Mouse (Mus musculus) mouse trophoblast stem cell (cell line): Measurements from ENCODE around the gene Rpp38.

Experiments
- in situ Hi-C, 2 experiments: fragments of 300-500 bp; cut with MseI, MboI; formaldehyde crosslinking; loops; 2 replicates in 1 of 2; 3 replicates in 1 of 2; pipeline ENCODE4 v1.15.1; 2025

The Rpp38 gene

DNA sequence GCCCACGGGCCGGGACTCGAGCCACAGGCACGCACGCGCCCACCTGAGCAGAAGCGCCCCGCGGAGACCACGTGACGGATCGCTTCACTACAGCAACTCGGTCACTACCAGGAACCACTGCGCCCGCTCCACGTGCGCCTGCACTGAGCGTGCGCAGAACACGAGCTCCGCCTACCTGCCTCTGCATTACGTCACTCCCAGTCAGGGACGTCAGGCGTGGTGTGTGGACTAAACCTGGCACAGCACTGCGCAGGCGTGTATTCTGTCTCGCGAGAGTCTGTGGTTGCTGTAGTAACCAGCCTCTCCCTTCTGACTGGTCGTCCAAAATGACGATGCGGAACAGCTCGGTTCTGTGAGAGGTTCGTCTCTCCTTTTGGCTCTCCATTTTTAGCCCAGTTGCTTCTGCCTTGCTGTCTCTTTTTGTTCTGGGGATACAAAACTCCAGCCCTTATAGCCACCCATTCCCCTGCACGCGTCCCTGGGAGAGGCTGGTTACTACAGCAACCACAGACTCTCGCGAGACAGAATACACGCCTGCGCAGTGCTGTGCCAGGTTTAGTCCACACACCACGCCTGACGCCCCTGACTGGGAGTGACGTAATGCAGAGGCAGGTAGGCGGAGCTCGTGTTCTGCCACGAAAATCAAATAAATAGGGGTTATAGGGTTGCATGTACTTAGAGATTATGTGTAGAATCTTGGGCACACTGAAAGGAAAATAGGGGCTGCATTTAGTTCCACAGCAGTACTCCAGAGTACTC lies at the start of gene Rpp38:
Gene Rpp38 (minus strand): TSS at position 160 of the 759 bp plus-strand sequence.
- in situ Hi-C loops = loop anchor here in 1 of 2 experiments (25.0 kb wide), 1 partner anchor 430 kb away; no protein-coding TSS in a partner anchor

DNA sequence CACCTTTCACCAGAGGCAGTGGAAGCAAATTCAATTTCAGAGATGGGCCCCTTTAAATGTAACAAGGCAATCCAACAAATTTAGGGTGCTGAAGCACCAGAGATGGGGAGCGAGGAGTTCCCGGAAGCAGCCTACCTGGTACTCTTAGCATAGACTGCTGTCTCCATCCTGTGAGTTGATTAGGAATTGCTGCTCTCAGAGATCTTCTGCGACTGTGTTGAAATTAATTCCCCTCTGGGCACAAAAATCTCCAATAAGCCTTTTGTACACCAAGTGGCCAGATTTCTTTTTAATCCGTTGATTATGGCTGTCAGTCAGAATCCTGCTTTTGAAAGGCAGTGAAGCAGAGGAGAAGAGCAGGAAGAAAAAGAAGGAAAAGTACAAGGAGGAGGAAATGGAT lies 32.7 kb upstream of the Rpp38 start:
- in situ Hi-C loops = no loop called here

DNA sequence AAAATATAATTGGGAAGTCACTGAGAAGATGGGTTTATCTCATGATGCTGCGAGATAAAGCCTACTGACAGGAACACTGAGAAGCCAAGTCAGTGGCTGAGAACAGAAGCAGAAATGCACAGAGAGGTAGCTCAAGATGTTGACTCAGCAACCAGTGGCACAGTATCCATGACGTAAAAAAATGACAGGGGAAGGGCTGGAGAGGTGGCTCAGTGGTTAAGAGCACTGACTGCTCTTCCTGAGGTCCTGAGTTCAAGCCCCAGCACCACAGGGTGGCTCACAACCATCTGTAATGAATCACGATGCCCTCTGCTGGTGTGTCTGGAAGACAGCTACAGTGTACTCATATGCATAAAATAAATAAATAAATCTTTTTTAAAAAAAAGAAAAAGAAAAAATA lies 28.6 kb upstream of the Rpp38 start:
- in situ Hi-C loops = no loop called here

DNA sequence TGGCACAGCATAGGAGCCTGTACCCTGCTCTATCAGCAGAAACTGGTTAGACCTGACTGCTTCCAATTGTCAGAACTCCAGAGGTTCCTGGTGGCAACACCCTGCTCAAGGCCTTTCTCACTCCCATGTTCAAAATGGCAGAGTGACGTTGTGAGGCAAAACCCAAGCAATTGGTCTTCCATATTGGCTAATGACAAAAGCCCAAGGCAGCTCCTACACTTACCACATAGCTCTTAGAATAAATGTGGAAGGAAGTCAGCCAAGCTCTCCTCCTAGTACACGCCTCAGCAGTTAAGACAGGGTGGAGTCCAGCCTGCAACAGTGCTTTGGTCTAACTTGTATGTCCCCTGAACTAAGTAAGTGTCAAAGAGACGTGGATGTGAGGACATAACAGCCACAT lies 25.4 kb upstream of the Rpp38 start:
- in situ Hi-C loops = no loop called here

DNA sequence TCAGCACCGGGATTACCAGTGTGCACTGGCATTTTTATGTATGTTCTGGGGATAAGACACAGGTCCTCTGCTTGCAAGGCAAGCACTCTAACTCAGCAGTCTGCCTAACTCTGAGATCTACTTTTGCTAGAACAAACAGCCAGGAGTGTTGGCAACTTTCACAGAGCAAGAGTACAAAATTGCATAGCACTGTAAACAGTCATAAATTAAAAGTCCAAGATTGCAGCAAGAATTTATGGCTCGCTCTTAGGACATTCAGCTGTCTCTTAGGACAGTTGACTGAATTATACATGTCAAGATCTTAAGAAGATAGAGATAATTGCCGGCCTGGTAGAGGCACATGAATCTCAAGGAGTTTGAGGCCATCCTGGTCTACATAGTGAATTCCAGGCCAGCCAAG lies 23.9 kb upstream of the Rpp38 start:
- in situ Hi-C loops = no loop called here

DNA sequence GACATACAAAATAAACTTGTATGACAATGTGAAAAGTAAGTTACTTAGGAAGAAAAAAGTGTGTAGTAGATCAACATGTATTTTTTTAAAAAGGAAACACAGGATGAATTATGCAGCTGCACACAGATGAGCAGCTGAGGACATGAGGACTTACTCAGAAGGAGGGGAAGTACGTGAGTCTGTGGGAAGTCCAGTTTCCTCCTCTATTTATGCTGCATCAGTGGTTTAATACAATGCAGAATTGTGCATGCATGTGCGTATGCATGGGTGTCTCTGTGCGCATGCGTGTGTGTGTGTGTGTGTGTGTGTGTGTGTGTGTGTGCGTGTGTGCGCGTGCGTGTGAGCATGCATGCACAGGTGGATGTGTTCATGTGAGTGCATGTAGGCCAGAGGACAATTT lies 23.4 kb upstream of the Rpp38 start:
- in situ Hi-C loops = no loop called here

DNA sequence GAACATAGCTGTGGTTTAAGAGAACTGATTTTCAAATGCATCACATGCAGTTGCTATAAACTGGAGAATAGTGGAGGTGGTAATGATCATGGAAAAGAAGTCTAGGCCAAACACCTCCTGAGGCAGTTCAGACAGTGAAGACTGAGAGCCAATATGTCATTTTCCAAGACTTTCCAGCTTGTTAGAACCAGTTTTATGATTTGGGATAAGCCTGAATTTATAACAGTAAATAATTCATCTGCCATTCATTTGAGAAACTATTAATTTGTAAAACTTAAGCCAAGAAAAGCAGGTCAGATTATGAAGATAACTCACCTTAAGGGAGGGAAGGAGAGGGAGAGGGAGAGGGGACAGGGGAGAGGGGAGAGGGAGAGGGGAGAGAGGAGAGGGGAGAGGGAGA lies 20.7 kb upstream of the Rpp38 start:
- in situ Hi-C loops = no loop called here

DNA sequence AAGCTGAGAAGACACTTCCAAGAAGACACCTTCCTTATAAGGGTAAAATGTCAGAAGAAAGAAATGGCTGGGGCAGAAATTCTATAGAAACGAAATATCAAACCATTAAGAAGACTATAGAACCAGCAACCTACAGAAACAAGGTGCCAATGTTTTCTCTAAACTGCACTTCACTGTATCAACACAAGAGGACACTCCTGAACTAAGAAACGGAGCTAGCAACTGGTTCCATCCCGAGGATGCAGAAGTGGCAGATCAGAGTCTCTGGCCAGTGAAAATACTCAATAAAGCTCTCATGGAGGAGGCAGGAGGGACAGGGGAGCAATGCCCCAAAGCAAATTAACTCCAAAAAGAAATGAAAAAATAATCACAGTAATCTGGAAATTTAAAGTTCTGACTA lies 16.5 kb upstream of the Rpp38 start:
- in situ Hi-C loops = loop anchor here (5.0 to 25.0 kb wide), 2 partner anchors 63 to 413 kb away; no protein-coding TSS in a partner anchor

DNA sequence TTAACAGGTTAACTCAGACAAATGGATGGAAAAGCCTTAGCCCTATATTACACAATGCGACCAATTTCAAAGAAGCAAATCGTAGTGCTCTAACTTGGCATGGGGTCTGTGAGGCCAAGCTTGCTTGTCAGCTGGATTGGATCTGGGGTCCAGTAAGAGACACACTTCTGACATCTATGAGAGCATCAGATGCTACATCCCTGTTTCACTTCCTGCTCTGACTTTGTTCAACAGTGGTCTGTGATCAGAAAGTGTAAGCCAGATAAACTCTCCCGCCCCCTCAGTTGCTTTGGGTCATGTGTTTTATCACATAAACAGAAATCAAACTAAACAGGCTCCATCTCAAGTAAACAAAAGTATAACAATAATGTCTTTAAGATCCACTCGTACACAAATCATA lies 16.0 kb upstream of the Rpp38 start:
- in situ Hi-C loops = loop anchor here (5.0 to 25.0 kb wide), 2 partner anchors 64 to 414 kb away; no protein-coding TSS in a partner anchor

DNA sequence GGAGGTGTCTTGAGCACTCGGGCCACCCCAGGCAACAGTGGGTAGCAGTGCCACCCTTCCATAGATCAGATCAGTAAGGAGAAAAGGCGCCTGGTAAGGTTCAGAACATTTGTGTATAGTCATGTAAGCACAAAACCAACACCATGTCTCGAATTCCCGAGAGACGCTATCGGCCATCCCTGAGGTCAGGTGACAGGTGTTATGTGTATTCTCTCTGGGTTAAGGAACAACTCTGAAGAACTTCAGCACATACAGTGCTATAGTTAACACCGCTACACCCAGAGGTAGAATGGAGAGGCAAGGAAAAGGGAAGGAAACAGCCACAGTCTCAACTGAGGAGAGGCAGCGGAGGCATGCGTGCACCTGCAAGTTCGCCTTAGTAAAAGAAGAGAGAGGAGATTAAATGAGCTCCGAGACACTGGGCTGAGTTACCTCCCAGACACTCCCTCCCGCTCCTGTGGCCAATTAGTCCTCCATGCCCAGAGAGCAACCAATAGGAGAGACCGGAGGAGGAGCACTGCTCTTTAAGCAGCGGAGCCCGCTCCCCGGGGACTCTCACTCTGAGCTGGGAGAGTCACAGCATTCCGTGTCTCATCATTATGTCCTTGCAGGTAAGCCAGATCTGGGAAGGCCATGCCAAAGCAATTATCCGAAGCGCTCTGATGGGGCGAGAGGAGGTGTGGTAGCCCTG lies 3.3 kb upstream of the Rpp38 start, which contains the start of gene Acbd7:
Gene Acbd7 (plus strand): TSS at position 558 of the 691 bp plus-strand sequence.
- in situ Hi-C loops = loop anchor here in 1 of 2 experiments (25.0 kb wide), 1 partner anchor 427 kb away; no protein-coding TSS in a partner anchor

DNA sequence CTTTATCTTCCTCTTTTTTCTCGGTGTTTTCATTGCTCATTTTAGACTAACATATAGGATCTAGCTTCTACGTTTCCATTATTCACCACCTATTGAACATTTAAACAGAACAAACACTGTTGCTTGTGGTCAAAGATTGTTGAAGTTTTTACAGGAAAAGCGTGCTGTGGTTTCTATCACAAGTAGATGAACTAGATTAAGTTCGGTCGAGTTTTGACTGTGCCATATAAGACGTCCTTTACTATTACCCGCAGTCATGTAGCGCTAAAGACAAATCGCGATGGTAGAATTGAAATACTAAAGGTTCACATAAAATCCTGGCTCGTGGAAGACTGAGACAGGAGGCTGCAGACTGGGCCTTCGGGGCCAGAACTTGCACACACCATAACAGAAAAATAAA lies 1.3 kb upstream of the Rpp38 start:
- in situ Hi-C loops = loop anchor here in 1 of 2 experiments (25.0 kb wide), 1 partner anchor 429 kb away; no protein-coding TSS in a partner anchor

DNA sequence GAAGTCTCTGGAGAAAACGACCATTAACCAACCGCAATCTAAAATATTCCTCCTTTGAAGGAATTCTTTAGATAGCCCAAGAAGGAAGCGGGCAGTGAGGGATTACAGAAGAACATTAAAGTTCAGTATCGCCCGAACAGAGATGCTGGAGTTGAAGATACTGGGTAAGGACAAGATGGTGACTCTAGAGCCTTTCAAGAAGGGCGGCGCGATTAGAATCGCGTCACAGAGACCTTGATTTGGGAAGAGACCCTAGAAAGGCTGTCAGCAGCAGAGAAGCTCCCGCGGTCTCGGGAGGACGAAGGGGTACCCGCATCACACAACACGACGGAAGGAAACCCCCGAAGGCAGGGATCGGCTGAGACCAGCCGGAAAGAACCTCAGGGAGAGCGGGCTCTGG lies 387 bp downstream of the Rpp38 start:
- in situ Hi-C loops = loop anchor here in 1 of 2 experiments (25.0 kb wide), 1 partner anchor 430 kb away; no protein-coding TSS in a partner anchor

DNA sequence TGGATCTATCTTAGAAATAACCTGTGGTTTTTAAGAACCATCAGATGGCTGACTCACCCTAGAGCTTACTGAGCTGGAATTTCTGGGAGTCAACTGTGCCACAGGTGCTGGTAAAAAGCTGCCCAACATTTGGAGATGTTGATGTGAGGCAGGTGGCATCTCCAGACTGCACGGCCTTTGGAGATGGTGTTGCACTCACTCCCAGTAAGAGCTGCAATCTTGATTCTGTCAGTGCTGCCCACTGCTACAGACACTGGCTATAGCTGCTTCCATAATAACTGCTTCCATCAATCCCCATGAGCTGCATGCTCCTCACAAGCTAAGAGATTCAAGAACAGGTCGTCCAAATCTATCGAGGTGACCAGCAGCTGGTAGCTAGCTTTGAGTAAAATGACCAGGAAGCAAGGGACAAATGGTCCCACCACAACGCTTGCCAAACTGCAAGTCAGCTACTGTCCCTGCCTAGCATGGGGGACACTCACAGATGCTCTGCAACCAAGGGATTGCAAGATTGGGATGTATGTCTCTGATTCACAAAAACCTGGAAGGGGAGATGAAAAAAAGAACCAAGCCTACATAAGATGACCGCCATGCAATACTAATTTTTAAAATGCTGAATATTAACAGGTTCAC lies 1.3 kb downstream of the Rpp38 start:
- in situ Hi-C loops = loop anchor here in 1 of 2 experiments (25.0 kb wide), 1 partner anchor 431 kb away; no protein-coding TSS in a partner anchor

DNA sequence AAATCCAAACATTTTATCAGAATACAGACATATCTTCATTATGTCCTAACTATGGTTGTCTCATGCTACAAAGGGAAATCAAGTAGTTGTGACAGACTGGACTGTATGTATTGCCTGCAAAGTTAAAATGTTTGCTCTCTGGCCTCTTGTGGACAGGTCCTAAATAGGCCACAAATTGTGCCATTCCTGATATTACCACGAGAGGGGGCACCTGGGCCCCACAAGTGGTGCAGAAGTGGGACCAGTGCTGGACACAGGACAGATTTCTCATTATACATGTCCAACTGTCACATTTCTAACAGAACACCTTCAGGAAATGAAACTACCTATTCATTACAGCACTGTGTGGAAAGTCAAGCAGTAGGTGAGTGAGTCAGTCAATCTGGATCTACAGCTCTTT lies 5.1 kb downstream of the Rpp38 start:
- in situ Hi-C loops = loop anchor here in 1 of 2 experiments (25.0 kb wide), 1 partner anchor 435 kb away; no protein-coding TSS in a partner anchor

DNA sequence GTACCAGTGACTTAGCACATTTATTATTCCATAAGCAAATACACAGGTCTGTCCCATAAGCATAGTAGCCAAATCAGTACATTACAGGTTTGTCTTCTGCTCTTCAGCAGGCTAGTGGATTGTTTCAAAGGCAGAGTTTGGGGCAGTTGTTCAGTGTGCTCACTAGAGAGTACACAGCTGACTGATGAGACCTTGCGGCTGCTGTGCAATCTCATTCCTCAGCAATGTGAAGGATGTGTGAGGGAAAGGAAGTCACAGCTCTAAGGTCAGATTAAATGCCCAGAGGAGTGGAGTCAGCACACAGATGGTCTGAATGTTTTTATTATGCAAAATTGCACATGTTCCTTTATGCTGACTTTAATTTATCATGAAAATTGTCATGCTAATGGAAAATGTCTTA lies 5.9 kb downstream of the Rpp38 start:
- in situ Hi-C loops = loop anchor here in 1 of 2 experiments (25.0 kb wide), 1 partner anchor 436 kb away; no protein-coding TSS in a partner anchor

DNA sequence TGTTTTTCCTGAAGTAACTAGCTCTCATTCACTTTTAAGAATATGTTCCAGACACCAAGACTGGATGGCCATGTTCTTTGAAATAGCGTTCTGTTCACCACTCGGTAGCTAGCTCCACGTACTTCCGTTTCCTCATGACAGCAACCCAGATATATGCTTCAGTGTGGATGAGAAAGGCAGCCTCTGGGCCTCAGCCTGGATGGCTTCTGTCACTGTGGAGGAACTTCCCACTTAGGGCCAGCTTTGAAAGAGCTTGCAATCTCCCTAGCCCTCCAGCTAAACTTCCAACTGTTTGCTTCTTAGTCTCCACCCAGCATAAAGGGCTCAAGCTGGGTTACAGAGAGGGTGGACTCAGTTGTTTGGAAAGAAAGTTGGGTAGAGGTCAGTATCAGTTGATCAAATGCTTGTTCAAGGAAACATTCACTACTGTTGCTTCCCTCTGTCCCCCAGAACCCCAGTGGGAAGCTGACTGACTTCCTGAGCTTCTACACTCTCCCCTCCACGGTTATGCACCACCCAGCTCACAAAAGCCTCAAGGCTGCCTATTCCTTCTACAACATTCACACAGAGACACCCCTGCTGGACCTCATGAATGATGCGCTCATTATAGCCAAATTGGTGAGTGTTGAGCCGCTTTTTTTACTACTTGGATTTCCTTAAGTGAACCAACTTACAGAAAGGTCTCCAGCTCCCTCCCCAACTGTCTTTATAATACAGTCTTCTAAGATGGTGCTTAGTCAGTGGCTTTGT lies 7.9 kb downstream of the Rpp38 start:
- in situ Hi-C loops = loop anchor here in 1 of 2 experiments (25.0 kb wide), 1 partner anchor 438 kb away; no protein-coding TSS in a partner anchor

DNA sequence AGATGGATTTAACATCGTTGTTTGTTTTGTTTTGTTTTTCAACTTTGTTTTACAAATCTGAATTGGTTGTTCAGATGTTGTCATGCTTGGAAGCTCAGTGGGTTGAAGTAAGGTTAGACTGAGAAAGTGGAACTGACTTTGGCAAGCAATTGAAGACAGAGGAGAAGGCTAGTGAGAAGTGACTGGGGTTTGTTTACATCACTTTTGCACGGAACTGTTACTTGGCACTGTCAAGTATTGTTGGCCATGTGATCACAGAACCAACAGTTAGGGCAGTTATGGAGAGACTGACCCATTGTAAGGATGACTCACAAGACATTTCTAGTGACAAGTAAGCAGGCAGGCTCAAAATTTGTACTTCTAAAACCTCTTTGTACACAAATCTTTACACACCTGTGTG lies 9.3 kb downstream of the Rpp38 start:
- in situ Hi-C loops = no loop called here

DNA sequence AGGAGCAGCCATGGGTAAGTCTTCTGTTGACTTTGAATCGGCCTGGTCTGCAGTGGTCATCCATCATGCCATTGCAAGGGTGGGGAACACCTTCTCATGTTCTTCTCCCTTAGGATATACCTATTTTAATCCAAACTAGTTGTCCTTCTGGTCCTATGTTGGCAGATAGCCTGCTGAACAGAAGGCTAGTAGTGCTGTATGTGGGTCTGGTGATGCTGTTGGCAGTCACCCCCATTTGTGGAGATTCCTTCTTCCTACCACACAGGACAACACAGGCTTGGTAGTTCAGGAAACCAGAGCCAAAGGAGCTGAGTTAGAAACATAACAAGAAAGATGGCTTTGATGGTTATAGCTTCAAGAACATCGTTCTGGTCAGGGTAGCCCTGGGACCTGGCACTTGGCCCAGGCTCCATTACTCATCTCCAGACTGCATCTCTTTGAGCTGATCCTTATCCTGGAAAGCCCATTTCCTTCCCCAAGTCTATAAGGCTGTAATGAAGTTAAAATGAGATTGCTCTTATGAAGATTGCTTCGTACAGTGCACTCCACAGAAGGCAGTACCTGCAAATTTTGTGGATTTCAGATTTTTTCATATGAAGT lies 26.9 kb downstream of the Rpp38 start:
- in situ Hi-C loops = no loop called here

DNA sequence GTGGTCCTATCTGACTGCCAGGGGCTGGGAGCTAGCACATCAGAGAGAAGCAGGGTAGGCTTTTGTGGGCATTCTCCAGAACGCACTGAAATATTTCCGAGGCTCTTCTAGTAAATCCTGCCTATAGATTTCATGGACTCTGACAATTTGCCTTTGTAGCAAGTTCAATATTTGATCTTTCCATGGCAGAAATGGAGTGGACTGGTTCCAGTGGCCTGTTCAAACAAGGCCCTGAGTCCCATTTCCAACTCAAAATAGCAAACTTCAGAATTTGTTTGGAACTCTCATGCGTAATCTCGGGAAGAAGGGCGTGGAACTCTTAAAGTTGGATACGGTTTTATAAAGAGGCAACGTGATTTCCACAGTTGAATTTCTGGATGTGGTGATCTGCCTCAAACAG lies 36.6 kb downstream of the Rpp38 start:
- in situ Hi-C loops = no loop called here

DNA sequence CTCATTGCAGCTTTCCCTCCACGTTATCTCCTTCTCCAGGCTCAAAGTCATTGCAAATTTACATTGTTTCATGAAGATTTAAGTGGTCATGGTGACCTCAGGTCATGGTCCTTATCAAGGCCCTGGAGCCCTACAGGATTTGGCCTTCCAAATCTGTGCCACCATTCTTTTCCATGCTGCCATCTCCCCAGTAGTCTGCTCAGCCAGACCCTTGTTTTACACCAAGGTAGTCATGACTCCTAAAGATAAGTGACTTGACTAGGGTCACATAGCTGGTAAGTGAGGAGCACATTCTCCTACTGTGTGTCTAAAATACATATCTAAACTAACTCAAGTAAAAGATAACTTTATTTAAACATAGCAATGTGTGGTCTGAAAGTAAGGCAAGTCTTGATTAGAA lies 40.3 kb downstream of the Rpp38 start:
- in situ Hi-C loops = no loop called here

DNA sequence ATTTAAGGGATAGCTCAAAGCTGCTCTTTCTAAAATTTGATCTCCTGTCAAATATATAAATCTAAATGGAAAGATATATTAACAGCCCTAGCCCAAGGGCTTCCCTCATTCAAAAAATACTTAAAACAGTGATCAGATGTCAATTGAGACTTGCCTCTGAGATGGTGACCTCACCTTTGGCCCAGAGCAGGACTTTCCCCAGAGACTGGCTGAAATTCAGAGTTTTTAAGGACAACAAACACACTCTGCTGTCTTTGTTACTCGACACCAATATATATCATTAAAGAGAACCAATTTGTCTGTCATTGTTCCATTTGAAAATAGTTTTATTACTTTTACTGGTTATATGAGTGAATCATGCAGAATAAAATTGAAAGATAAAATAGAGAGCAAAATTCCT lies 42.9 kb downstream of the Rpp38 start:
- in situ Hi-C loops = no loop called here
